Mouse (Mus musculus) Muller cell, postnatal 12 days (primary cell): Measurements from ENCODE around the gene Tmem204.
"Not testable (repeated sequence)": the region's sequence is repeated elsewhere in the genome, so short reads cannot be mapped to it uniquely, and the experiment has no call there.

Experiments
- DNase-seq: peaks from one replicate; pipeline ENCODE4 v3.0.0-alpha.2; 2015; ENCODE audit errors: inconsistent ontology term

Gene Tmem204

DNA sequence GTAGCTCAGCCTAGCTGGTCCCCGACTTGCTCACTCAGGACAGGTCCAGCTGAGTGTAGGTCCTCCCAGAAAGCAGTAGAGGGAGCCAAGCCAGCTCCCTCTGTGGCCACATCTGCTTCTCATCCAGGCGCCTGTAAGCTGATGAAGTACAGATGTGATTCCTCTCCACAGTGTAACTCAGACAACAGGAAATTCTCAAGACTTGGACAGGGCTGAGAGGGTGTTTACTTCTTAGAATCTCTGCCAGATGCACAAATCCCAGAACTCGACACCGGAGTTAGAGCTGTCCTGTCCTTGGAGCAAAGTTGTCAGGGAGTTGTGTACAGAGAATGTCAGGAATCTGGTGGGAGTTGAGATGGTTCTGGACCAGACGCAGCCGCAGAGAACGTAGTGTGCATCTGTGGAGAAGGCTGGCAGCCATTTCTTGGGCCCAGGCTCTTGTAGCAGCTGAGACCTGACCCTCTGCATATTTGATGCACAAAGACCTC, at the start of gene Tmem204:
Gene Tmem204, minus strand, starts transcription at position 148 of the 488 bp plus-strand sequence.
- peak; percentile 17 for DNase-seq

DNA sequence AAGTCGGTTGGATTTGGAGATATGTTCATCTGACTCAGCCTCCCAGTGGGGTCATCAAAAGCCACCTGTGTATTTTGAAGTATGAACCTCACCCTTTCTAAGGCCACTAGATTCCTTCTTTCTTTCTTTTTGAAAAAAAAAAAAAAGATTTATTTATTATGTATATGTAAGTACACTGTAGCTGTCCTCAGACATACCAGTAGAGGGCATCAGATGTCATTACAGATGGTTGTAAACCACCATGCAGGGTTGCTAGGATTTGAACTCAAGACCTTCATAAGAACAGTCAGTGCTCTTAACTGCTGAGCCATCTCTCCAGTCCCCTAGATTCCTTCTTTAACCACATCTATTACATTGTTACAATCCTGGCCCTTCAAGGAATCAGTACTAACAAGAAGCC, 46.7 kb upstream of the Tmem204 start:
- DNase-seq = no peak

DNA sequence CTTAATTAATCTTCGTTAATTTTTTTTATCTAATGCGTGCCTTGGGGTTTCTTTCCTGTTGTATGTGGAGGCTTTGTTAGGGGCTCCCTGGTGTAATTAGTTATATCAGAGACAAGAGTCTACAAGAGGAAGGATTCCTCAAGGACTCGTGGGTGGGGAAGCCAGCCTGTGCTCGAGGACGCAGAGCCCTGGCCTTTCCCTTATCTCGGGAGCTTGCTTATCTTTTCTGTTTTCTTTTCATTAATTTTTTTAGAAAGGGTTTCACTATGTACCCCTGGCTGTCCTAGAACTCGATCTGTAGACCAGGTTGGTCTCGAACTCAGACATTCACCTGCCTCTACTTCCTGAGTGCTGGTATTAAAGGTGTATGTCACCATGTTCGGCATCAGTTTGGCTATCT, 44.3 kb upstream of the Tmem204 start:
- no peak for DNase-seq

DNA sequence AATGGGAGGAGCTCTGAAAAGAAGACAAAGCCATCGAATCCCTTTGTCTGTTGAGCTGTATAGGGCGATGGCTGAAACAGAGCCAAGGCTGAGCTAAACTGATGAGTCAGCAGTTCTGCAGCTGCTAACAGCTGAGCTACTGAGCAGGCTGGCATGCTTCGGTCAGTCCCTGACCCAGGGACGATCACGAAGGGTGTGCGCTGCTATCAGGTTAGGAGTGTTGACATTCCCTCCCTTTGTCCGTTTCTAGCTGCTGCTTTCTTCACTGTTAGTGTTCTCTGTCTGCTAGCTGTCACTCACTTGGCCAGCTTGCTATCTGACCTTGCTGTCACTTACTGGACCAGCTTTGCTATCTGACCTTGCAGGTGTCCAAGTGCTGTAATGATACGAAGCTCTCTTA, 43.7 kb upstream of the Tmem204 start:
- no peak for DNase-seq

DNA sequence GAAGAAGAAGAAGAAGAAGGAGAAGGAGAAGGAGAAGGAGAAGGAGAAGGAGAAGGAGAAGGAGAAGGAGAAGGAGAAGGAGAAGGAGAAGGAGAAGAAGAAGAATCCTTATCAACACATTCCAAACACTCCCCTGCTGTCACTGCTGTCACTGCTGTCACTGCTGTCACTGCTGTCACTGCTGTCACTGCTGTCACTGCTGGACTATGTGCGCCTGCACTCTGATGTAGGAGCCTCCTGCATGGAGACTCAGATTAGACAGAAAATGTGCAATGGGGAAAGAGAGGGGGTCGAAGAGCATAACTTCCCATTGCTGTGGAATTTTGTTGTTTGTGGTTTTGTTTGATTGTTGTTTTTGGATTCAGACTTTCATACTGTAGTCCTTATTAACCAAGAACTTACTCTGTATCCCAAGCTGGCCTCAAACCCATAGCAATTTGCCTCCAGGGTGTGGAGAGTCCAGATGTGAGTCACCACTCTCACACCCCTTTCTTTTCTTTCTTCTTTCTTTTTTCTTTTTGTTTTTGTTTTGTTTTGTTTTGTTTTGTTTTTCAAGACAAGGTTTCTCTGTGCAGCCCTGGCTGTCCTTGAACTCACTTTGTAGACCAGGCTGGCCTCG, 42.2 kb upstream of the Tmem204 start:
- not testable (repeated sequence) for DNase-seq

DNA sequence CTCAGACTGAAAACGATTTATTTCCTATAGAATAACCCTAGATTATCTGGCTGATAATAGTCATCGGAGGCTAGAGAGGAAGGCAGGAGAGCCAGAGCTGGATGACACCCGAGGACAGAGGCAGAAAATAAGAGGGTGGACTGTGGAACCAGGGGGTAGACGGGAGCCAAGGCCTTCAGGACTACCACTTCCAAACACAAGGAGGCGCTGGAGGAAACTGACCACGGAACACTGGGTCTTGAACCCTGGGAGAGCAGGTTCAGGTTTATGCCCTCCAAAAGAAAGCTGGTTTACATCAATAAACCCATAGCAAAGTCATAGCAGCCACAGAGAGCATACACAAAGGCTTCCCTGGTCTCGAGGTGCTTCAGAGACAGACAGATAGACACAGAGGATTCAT, 40.6 kb upstream of the Tmem204 start:
- no peak for DNase-seq

DNA sequence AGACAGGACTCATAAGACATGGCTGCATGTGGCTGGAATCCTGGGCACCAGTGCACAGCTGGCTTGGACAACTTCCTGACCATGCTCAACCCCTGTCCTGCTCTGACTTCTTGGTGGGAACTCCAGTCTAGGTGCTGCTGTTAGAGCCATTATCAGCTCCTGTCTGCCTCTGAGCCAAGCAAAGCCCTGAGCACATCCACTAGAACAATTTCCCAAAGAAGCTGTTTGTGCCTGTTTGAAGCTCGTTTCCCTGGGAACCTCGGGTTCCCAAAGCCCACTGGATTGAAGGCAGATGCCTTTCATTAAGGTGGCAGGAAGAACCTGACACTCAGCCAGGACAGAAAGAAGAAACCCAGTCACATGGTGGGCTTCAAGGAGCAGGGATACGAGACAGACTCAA, 37.0 kb upstream of the Tmem204 start, which contains the start of gene Ptx4:
Gene Ptx4, plus strand, starts transcription at position 355 of the 400 bp plus-strand sequence.
- no peak for DNase-seq

DNA sequence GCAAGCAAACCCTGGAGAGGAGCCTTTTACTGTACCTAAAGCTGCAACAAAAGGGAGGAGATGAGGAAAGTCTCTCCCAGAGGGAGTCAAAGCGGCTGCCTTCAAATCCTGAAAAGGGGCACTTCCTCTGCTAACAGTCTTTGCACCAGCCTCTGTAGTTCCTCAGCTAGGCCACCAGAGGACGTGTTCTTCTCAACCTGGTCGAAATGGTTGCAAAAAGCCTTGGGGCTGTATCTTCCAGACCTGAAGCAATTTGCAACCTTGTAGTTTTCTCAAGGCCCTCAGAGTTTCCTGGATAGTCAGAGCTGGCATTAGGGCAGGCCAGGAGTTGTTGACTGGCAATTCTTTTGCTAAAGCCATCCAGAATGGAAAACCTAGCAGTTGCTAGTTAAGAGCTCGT, 33.9 kb upstream of the Tmem204 start:
- DNase-seq = no peak

DNA sequence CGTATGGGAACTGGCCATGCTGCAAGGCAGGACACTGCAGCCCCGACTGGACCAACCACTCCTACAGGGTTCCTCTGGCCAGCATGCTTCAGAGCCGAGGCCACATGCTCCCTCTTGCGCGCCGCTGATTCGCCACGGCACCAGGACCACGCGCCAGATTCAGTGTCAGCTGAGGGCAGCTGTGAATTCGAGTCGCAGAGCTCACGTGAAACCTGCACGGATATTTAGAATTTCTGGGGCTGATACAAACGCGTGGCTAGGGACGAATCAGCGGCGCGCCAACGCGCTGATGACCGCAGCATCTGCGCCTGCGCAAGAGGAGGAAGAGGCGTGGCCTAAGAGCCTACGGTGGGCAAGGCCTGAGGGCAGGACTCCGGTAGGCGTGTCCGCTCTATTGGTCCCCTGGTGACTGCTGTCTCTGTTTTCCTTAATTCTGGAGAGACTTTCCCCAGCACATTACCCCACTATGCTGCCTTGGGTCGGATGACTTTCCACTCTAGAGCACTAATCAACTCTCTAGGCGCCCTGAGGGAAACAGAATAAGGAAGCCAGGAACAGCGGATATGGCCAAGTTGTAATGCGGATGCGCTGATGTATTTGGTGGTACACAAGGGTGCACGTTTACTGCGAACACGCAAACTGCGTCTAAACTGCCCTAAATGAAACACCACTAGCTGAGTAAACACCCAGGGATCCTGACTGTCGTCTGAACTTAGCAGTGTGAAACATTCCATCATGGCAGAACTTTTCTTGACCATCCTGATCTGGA, 32.5 kb upstream of the Tmem204 start, which contains the start of gene Telo2:
Gene Telo2, minus strand, starts transcription at position 304 of the 769 bp plus-strand sequence.
- DNase-seq = peak; percentile 90

DNA sequence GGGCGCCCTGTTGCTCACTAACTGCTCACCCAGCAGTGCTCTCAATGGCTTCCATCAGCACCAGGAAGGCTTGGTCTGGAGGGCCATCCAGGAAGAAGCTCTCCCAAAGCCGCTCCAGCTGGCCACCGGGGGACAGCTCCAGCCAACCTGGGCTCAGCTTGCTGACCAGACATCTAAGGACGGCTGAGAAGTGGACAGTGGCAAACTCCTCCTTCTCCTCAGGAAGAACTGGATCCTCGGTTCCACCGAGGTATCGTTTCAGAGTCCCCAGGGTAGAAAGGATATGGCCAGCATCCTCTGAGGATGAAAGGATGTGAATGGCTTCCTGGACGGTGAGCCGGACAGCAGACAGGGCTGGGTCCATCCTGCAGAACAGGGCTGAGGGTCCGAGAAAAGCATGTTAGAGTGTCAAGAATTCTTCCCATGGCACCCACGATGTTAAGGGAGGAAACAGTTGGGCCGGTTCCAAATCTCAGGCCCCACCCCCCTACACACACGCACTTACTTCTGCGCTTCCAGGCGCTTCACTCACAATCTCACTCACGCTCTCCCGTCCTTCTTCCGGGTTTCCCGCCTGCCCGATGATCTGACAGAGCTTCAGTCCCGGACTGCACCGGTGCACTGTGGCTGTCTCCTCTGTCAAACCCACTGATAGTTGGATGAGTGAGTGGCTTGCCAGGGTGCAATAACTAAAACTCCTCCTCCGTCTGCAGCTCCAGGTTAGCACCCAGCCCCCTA, 31.7 kb upstream of the Tmem204 start:
- DNase-seq = no peak

DNA sequence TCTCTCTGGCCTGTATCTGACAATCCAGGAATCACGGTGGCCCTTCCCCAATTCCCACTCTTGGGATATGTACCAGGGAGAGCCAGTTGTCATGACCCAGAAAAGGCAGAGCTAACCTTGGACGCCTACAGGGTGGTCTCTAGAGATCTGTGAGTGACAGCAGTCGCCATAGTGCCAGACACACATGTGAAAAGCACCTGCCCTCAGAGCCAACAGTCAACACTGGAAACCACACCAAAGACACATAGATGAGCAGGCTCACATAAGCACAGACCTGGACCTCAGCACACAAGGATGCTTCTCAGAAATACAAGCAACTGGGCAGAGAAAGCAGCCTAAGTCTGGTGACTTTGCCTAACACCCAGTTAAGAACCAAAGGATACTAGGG, 29.0 kb upstream of the Tmem204 start:
- no peak for DNase-seq

DNA sequence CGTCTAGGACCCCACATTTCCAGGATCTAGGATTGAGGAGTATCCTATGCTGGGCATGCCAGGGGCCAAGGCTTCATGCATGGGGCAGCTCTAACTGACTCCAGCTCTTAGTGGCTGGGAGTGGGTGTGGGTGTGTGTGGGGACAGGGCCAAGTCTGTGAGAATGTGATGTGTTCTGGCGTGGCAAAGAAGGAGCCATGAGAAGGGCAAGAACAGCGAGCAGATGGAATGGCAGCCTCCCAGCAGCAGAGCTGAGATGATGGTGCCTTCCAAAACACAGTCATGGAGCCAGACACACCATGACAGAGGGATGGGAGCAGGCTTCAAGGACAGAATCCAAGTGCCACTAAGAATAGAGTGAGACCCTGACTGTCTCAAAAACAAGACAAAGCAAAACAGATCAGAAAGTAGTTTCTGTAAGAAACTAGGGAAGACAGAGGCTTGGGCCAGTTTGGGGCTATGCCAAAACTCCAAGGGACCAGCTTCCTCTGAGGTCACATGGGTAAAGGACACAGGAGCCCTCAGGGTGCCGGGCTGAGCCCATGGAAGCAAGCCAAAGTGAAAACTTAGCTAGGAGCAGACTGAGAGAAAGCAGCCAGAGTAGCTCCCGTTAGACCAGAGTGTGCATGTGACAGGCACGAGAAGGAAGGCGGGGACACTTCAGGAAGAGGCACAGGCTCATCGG, 28.5 kb upstream of the Tmem204 start:
- no peak for DNase-seq

DNA sequence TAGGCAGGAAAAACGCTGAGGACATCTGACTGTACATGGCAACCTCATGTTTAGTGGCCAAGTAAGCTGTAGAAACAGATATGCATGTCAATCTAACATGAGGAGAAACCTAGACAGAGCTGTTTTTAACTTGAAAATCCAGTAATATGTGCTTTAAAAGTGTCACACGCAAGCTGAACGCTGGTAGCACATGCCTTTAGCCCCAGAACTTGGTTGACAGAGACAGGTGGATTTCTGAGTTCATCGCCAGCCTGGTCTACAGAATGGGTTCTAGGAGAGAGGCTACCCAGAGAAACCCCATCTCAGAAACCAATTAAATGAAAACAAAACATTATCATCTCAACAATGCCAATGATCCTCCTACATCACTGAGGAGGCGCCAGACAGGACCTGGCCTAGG, 27.8 kb upstream of the Tmem204 start:
- no peak for DNase-seq

DNA sequence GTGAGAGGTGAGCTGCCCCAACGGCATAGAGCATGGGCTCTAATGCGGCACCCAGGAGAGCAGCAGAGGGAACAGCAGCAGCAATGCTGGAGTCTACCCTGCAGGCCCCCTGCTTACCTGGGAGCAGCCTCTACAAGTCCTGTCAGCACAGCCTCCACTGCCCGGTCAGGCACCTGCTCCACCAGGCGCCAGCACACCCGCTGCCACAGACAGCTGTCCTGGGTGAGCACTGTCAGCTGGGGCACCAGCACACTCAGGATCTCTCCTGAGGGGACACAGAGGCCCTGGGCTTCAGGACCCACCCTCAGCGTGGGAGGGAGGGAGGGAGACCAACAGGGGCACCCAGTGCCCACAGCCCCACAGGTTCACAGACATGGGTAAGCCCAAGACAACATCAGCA, 27.2 kb upstream of the Tmem204 start:
- DNase-seq = no peak

DNA sequence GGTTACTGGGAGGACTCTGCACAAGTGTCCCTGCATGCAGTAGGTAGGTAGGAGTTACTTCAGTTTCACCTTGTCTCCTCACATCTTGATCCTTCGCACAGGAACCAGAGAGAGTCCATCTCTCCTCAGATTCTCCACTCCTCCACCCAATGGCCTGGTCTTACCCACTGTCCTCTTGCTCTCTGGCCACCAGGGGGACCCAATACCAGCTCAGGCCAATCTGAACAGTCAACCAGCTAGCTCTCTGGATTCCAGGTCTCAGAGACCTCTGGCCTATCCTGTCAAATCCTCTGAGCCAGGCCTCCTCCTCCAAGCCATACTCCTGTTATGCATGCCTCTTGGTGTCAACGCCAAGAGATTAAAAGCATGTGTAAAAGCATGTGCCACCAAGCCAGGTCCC, 26.2 kb upstream of the Tmem204 start:
- DNase-seq = peak; percentile 59

DNA sequence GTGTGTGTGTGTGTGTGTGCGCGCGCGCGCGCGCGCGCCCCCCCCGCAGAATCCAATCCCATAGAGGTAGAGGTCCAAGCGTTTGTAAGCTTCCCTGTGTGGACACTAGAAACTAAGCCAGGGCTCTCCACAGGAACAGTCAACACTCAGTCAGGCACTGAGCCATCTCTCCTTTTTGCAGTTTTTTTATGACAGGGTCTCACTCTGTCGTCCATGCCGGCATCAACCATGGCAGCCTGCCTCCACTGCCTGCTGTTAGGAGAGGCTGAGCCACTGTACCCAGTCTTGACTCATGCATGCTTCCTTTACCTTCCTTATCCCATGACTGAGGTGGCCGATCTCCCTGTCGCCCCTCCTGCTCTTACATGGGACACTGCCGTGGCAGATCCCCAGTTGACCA, 24.4 kb upstream of the Tmem204 start:
- no peak for DNase-seq

DNA sequence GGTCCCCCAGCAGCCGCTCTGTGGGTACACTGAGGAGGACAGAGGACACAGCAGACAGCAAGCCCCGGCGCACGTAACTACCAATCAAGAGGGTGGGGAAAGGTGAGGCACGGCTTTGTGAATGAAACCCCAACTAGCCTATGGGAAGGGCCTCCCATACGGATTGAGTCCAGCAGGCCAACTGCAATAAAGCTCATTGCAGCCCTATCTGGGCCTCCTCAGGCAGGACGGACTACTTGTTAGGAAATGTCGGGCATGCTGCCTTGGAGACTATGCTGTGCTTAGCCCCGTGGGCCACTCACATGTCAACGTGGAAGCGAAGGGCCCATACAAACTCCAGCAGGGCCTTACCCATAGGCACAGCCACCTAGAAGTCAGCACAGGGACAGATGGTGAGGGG, 17.9 kb upstream of the Tmem204 start:
- no peak for DNase-seq

DNA sequence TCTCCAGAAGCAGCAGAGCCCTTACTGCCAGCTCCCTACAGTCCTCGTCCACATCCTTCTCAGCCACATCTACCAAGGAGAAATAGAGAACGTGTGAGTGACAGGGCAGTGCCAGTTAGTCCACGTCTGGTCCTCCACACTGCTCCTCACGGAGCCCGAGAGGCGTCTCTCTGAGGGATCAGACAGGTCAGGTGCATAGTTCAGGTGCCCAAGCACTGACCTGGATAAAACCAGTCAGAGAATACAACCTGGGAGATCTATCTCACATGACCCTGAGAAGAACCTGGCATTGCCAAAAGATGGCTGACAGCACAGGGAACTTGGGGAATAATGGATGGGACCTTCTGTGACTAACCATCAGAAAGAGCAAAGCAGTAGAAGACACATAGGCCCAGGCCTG, 16.7 kb upstream of the Tmem204 start:
- no peak for DNase-seq

DNA sequence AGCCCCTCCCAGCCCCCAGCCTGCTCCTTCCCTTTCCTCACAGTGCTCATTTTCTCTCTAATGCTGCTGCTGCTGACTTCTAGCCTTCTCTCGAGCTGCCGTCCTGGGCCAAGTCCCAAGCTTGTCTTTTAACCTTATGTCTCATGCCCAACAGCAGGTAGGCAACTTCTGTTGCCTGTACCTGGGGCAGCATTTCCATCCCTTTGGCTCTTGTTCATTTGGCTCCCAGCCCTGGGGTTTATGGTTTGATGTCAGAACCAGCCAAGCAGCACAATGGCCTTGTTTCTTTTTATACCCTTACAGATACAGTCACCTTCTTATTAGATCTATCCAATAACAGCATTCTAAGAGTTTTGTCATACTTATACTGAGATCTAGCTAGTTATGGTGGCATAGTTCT, 12.8 kb upstream of the Tmem204 start:
- DNase-seq = no peak

DNA sequence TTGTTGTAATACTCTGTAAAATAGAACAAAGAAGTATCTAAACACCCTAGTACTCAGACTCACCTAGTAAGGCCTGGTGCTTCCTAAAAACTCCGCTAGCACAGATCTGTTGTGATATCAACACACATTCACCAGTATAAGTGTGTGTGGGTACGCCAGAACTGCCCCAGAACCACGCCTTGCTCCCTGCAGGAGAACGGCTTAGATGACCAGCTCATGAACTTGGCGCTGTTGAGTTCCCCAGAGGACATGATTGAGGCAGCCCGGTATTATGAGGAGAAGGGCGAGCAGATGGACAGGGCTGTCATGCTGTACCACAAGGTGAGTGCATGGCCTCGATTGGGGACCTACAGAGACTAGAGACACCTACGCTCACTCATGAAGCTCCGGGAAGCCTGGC, 7.1 kb upstream of the Tmem204 start:
- no peak for DNase-seq

DNA sequence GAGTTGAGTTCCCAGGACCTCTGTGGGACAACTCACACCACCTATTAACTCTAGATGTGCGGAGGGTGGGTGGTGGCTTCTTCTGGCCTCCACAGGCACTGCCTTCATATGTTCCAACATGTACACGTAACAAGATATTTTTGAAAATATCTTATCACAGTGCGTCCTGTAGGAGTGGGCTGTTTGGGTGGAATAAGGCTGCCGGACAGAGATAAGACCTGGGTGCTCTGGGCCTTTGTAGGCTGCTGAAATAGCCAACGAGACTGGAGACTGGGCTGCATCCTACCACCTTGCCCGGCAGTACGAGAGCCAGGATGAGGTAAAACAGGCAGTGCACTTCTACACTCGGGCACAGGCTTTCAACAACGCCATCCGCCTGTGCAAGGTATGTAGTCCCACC, 5.8 kb upstream of the Tmem204 start:
- DNase-seq = no peak

DNA sequence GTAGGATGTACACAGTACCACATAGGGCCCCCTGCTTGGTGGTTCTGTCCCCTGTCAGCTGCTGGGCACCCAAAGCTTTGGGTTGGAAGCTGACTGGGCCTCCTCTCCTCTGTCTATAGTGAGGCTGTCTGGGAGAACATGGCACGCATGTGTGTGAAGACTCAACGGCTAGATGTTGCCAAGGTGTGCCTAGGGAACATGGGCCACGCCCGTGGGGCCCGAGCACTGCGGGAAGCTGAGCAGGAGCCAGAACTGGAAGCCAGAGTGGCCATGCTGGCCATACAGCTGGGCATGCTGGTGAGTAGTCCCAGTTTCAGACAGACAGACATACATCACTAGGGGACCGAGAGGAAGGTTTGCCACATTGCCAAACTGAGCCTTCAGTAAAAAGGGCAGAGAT, 3.3 kb upstream of the Tmem204 start:
- no peak for DNase-seq
